Mouse (Mus musculus) embryonic fibroblast, embryonic 13.5 days (primary cell): Measurements from ENCODE around the gene Ccdc15.

ENCODE experiments used
- CTCF ChIP-seq: IDR thresholded peaks from 2 replicates; pipeline ENCODE4 v1.5.1; 2011; ENCODE audit warnings: mild to moderate bottlenecking, control low read depth, low read length, moderate library complexity, borderline replicate concordance; ENCODE audit not compliant: insufficient read depth
- POLR2A ChIP-seq: IDR thresholded peaks from 2 replicates; pipeline ENCODE4 v1.6.1; 2011; ENCODE audit warnings: low read depth, mild to moderate bottlenecking, control low read depth, low read length, moderate library complexity

- TF ChIP-seq CTCF = no peak
- no peak for TF ChIP-seq POLR2A
Observed at GRCm38 (mm10) chr9:37384284-37385182, 36.3 kb upstream of the Ccdc15 start.
